Mouse (Mus musculus) liver, embryonic 14.5 days (tissue): ENCODE data around the gene Sh3d19.

Source experiments
- CTCF ChIP-seq: IDR thresholded peaks from 2 replicates; pipeline ENCODE4 v1.5.1; 2016; ENCODE audit warnings: antibody characterized with exemption, low read depth, control low read depth
- EP300 ChIP-seq: IDR thresholded peaks from 2 replicates; pipeline ENCODE4 v1.6.1; 2016; ENCODE audit warnings: antibody characterized with exemption, low read depth

DNA sequence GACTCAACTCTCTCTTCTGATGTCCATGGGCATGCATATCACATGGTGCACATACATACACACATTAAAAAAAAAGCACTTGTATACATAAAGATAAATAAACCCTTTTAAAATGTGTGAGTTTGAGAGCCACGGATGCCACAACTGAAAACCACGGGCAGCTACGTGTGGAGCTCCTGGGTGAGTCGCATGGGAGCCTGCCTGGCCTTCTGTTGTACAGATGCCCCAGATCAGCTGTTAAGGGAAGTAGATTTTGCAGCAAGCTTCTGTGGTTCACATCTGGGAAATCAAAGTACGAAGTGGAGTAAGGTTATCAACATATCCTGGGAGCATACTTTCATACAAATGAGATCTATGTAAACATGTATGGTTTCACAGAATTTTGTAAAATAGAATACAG is 37.3 kb upstream of the Sh3d19 start:
- TF ChIP-seq EP300 (no peak), CTCF (no peak)
